Mouse (Mus musculus) neural tube, postnatal 0 days (tissue): ENCODE results near the gene Gm1140. TPM values are rescaled to one million over a fixed set of nuclear protein-coding genes. Genes with fewer than 3 reads are reported as not detected.

Experiments
- polyA plus RNA-seq: library from polyadenylated mRNA; unstranded; fragments of >200 nt; fragmentation: Nextera tagmentation; extraction: Ambion mirVana; gene quantifications from 2 replicates; pipeline ENCODE4 v1.2.1, GENCODE M21; 2015

The Gm1140 gene
- not detected in 2 replicates for polyA plus RNA-seq

DNA sequence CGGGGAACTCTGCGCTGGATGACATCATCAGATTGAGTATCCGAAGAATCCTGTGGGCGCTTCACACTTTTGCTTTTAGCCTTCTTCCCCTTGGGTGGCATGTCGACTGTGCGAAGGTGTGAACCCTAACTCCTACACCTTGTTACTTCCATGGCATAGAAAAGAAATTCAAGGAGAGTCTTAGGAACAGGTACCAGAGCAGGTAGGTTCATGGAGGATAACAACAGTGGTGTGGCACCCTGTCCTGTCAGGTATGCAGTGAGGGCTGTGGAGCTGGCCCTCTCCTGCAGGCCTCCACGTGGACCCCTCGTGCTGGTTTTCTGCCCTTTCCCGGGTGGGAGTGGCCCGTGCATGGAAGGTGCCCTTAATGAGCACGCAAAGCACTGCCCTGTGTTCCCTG lies at the start of gene Gm1140:
Gene Gm1140 (minus strand): TSS at position 101 of the 400 bp plus-strand sequence.

DNA sequence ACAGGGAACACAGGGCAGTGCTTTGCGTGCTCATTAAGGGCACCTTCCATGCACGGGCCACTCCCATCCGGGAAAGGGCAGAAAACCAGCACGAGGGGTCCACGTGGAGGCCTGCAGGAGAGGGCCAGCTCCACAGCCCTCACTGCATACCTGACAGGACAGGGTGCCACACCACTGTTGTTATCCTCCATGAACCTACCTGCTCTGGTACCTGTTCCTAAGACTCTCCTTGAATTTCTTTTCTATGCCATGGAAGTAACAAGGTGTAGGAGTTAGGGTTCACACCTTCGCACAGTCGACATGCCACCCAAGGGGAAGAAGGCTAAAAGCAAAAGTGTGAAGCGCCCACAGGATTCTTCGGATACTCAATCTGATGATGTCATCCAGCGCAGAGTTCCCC lies 2.0 kb upstream of the Gm1140 start, which contains the start of gene Gm14692:
Gene Gm14692 (plus strand): TSS at position 301 of the 400 bp plus-strand sequence.

Other genes with a start within 250 kb of the Gm1140 start
- not detected in 2 replicates for gene Gm14692, start 2.1 kb upstream of the Gm1140 start, polyA plus RNA-seq
- gene 4933436I01Rik, start 227.9 kb upstream of the Gm1140 start, polyA plus RNA-seq: not detected in 2 replicates